Mouse (Mus musculus): Measurements from ENCODE around the gene Lrrn1.

GRCm38 (mm10) chr6:107614288-107614687, 84.7 kb downstream of the Lrrn1 start:
- TF ChIP-seq POLR2A (IDR thresholded peaks at IDR 0.05; ENCODE audit: insufficient read depth, low read length) (no peak), CTCF (IDR thresholded peaks at IDR 0.05; ENCODE audit: low read depth, low read length) (no peak)

Measured in ES-Bruce4 (cell line).